Mouse (Mus musculus) cerebellum, adult 11-12 months (tissue): Measurements from ENCODE around the gene Gm10340.
A peak's percentile ranks its signal among the peaks of the same experiment; 100 is the strongest.
"Not testable (repeated sequence)": the region's sequence is repeated elsewhere in the genome, so short reads cannot be mapped to it uniquely, and the experiment has no call there.

Experiments used
- DNase-seq: peaks from one replicate; pipeline ENCODE4 v3.0.0; 2022

Gene Gm10340

DNA sequence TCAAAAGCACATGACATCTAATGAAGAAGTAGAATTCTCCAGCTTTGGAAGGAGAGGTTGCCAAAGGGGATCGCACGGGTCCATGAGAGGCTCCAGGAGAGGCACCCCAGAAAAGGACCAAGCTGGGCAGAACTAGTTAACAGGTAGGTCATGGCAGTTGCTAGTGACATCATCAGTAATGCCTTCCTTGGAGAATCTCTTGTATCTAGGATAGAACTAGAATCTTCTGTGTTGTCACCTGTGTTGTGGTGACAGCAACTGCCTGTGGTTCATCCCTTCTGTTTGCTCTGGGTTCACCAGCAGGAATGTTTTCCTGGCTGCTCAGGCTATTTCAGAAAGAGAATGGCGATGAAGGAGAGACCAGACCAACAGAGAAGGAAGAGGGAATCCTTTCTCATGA lies at the start of gene Gm10340:
TSS of gene Gm10340 (plus strand) at position 301 of the 400 bp plus-strand sequence.
- DNase-seq, result not testable (repeated sequence)

DNA sequence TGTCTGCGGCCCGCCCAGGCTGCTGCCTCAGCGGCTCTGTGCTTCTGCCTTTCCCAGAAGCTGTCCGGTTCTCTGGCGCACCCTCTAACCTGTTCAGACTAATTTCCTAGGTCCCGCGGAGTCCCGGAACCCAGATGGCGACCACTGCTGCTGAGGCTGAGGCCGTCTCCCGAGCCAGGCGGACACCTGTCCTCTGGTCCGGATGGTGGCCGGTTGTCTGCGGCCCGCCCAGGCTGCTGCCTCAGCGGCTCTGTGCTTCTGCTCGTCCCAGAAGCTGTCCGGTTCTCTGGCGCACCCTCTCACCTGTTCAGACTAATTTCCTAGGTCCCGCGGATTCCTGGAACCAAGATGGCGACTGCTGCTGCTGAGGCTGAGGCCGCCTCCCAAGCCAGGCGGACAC lies 17.7 kb upstream of the Gm10340 start:
- DNase-seq, result peak; percentile 24

DNA sequence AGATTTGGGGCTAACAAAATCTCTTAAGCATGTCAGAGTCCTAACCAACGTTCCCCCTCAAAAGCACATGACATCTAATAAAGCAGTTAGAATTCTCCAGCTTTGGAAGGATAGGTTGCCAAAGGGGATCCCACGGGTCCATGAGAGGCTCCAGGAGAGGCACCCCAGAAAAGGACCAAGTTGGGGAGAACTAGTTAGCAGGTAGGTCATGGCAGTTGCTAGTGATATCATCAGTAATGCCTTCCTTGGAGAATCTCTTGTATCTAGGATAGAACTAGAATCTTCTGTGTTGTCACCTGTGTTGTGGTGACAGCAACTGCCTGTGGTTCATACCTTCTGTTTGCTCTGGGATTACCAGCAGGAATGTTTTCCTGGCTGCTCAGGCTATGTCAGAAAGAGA lies 54.2 kb downstream of the Gm10340 start, which contains the start of gene Gm5795:
TSS of gene Gm5795 (plus strand) at position 301 of the 400 bp plus-strand sequence.
- not testable (repeated sequence) for DNase-seq
